Mouse (Mus musculus) left cerebral cortex, adult 9 months (tissue): ENCODE measurements around the gene Nbas.

Source experiments
- DNase-seq, 2 experiments: peaks; one replicate each; pipeline ENCODE4 v3.0.0; 2022; ENCODE audit warnings: low spot score in 2 of 2

The Nbas gene

GRCm38 (mm10) chr12:13532731-13533365, 263.9 kb downstream of the Nbas start:
- no peak for DNase-seq

GRCm38 (mm10) chr12:13539171-13539570, 270.2 kb downstream of the Nbas start:
- DNase-seq = no peak

- DNase-seq = no peak
Measured at GRCm38 (mm10) chr12:13543806-13544205, 274.9 kb downstream of the Nbas start.

- no peak for DNase-seq
Measured at GRCm38 (mm10) chr12:13563646-13564289, 294.8 kb downstream of the Nbas start.

GRCm38 (mm10) chr12:13564330-13564729, 295.4 kb downstream of the Nbas start:
- no peak for DNase-seq

- no peak for DNase-seq
Measured at GRCm38 (mm10) chr12:13566421-13566820, 297.5 kb downstream of the Nbas start.

- DNase-seq = no peak
Measured at GRCm38 (mm10) chr12:13575158-13575557, 306.2 kb downstream of the Nbas start.

- DNase-seq = peak in 1 of 2 experiments; percentile 25
Measured at GRCm38 (mm10) chr12:13575605-13576600, 307.0 kb downstream of the Nbas start.

- DNase-seq = no peak
Measured at GRCm38 (mm10) chr12:13576761-13577160, 307.8 kb downstream of the Nbas start.

GRCm38 (mm10) chr12:13580796-13581195, 311.9 kb downstream of the Nbas start:
- no peak for DNase-seq

GRCm38 (mm10) chr12:13583386-13583785, 314.5 kb downstream of the Nbas start:
- DNase-seq = no peak

- no peak for DNase-seq
Measured at GRCm38 (mm10) chr12:13585527-13586156, 316.7 kb downstream of the Nbas start.

- no peak for DNase-seq
Measured at GRCm38 (mm10) chr12:13587675-13588074, 318.7 kb downstream of the Nbas start.

GRCm38 (mm10) chr12:13589021-13589420, 320.1 kb downstream of the Nbas start:
- DNase-seq = no peak

GRCm38 (mm10) chr12:13594746-13595469, 326.0 kb downstream of the Nbas start:
- no peak for DNase-seq

GRCm38 (mm10) chr12:13597026-13597425, 328.1 kb downstream of the Nbas start:
- no peak for DNase-seq

GRCm38 (mm10) chr12:13598545-13598944, 329.6 kb downstream of the Nbas start:
- peak; percentile 65 to 91 for DNase-seq

- DNase-seq = no peak
Measured at GRCm38 (mm10) chr12:13602414-13602813, 333.5 kb downstream of the Nbas start.

GRCm38 (mm10) chr12:13607021-13607420, 338.1 kb downstream of the Nbas start:
- no peak for DNase-seq

- DNase-seq = no peak
Measured at GRCm38 (mm10) chr12:13609027-13609426, 340.1 kb downstream of the Nbas start.

GRCm38 (mm10) chr12:13613041-13613440, 344.1 kb downstream of the Nbas start:
- no peak for DNase-seq
